Mouse (Mus musculus): ENCODE measurements around the gene Hoxa2. TPM values are rescaled to one million over a fixed set of nuclear protein-coding genes. Genes with fewer than 3 reads are reported as not detected.

Gene Hoxa2
- 0.98 and 1.2 TPM in 2 replicates for polyA plus RNA-seq (2016; fragmentation: Nextera tagmentation; extraction: Ambion mirVana)

- Histone ChIP-seq H3K27ac (ENCODE audit: poor library complexity, severe bottlenecking) (0 out of 2 replicates have a peak within 1 kb of the TSS, but pooled peaks have one; percentile 4), H3K9me3 (replicated peaks) (no peaks in the 10 kb centered on the region), H3K9ac (peak within 1 kb of the TSS; percentile 19; the same call in 1 of the 2 replicates), H3K27me3 (replicated peaks) (peaks cover 85% of the 10 kb centered on the region), H3K4me1 (replicated peaks) (peaks cover 13% of the 10 kb centered on the region), H3K4me2 (peak within 1 kb of the TSS; percentile 47), H3K36me3 (no peaks in the 10 kb centered on the region), H3K4me3 (peak within 1 kb of the TSS; percentile 26)
- ATAC-seq (ENCODE audit: insufficient number of reproducible peaks, low FRiP score) = no peak
- under 1% methylated on average over 25 of the region's 25 CpGs for WGBS
These were observed at the start of gene Hoxa2 for GRCm38 (mm10) chr6:52164626-52165440. Gene Hoxa2 (minus strand): TSS chr6:52164831.

- whole genome bisulfite sequencing = 10% methylated on average over 5 of the region's 5 CpGs
- Histone ChIP-seq H3K27me3 (replicated peaks) (peaks cover 96% of the 10 kb centered on the region), H3K36me3 (no peaks in the 10 kb centered on the region), H3K9ac (no peak overlapping the region), H3K4me1 (replicated peaks) (peaks cover 18% of the 10 kb centered on the region), H3K27ac (ENCODE audit: poor library complexity, severe bottlenecking) (no peak overlapping the region), H3K4me3 (no peak overlapping the region), H3K9me3 (replicated peaks) (no peaks in the 10 kb centered on the region), H3K4me2 (no peak overlapping the region)
- ATAC-seq (ENCODE audit: insufficient number of reproducible peaks, low FRiP score) = no peak
These were observed 49.6 kb upstream of the Hoxa2 start for GRCm38 (mm10) chr6:52214271-52214670.

GRCm38 (mm10) chr6:52213119-52213986, 48.7 kb upstream of the Hoxa2 start, which contains the start of the genes Hoxa3 and Gm28308:
Gene Hoxa3 (minus strand): TSS chr6:52213336.
Gene Gm28308 (minus strand): TSS chr6:52213339.
- H3K9ac ChIP-seq = no peak within 1 kb of the TSS
- peak within 1 kb of the TSS; percentile 51 for H3K4me2 ChIP-seq
- H3K27me3 ChIP-seq (replicated peaks) = peaks cover 96% of the 10 kb centered on the region
- H3K27ac ChIP-seq (ENCODE audit: poor library complexity, severe bottlenecking) = no peak within 1 kb of the TSS
- peak within 1 kb of the TSS; percentile 30 for H3K4me3 ChIP-seq
- WGBS = 2% methylated on average over 38 of the region's 38 CpGs
- no peaks in the 10 kb centered on the region for H3K36me3 ChIP-seq
- no peak for ATAC-seq (ENCODE audit: insufficient number of reproducible peaks, low FRiP score)
- peaks cover 24% of the 10 kb centered on the region for H3K4me1 ChIP-seq (replicated peaks)
- no peaks in the 10 kb centered on the region for H3K9me3 ChIP-seq (replicated peaks)

- no peak overlapping the region for H3K27ac ChIP-seq (ENCODE audit: poor library complexity, severe bottlenecking)
- peaks cover 96% of the 10 kb centered on the region for H3K27me3 ChIP-seq (replicated peaks)
- WGBS = 2% methylated on average over 22 of the region's 22 CpGs
- no peak overlapping the region for H3K9ac ChIP-seq
- H3K36me3 ChIP-seq = no peaks in the 10 kb centered on the region
- H3K9me3 ChIP-seq (replicated peaks) = no peaks in the 10 kb centered on the region
- no peak for ATAC-seq (ENCODE audit: insufficient number of reproducible peaks, low FRiP score)
- peaks cover 25% of the 10 kb centered on the region for H3K4me1 ChIP-seq (replicated peaks)
- H3K4me2 ChIP-seq = peak overlapping the region; percentile 51
- peak overlapping the region; percentile 30 for H3K4me3 ChIP-seq
These were observed 48.0 kb upstream of the Hoxa2 start for GRCm38 (mm10) chr6:52212556-52213118.

- peaks cover 96% of the 10 kb centered on the region for H3K27me3 ChIP-seq (replicated peaks)
- 4% methylated on average over 13 of the region's 13 CpGs for WGBS
- ATAC-seq (ENCODE audit: insufficient number of reproducible peaks, low FRiP score) = no peak
- H3K4me2 ChIP-seq = no peak overlapping the region
- no peak overlapping the region for H3K9ac ChIP-seq
- no peaks in the 10 kb centered on the region for H3K36me3 ChIP-seq
- no peaks in the 10 kb centered on the region for H3K9me3 ChIP-seq (replicated peaks)
- no peak overlapping the region for H3K4me3 ChIP-seq
- no peak overlapping the region for H3K27ac ChIP-seq (ENCODE audit: poor library complexity, severe bottlenecking)
- H3K4me1 ChIP-seq (replicated peaks) = peaks cover 19% of the 10 kb centered on the region
These were observed 47.3 kb upstream of the Hoxa2 start for GRCm38 (mm10) chr6:52211961-52212360.

GRCm38 (mm10) chr6:52211170-52211935, 46.7 kb upstream of the Hoxa2 start:
- ATAC-seq (ENCODE audit: insufficient number of reproducible peaks, low FRiP score) = peak; percentile 54
- WGBS = 2% methylated on average over 37 of the region's 37 CpGs
- H3K27ac ChIP-seq (ENCODE audit: poor library complexity, severe bottlenecking) = no peak overlapping the region

GRCm38 (mm10) chr6:52209685-52210046, 45.0 kb upstream of the Hoxa2 start:
- 8% methylated on average over 12 of the region's 12 CpGs for WGBS
- H3K27ac ChIP-seq (ENCODE audit: poor library complexity, severe bottlenecking) = no peak overlapping the region

More at GRCm38 (mm10) chr6:52211170-52211935, 46.7 kb upstream of the Hoxa2 start:
- Histone ChIP-seq H3K9me3 (replicated peaks) (no peaks in the 10 kb centered on the region), H3K4me1 (replicated peaks) (peaks cover 16% of the 10 kb centered on the region), H3K9ac (no peak overlapping the region), H3K4me3 (no peak overlapping the region), H3K36me3 (no peaks in the 10 kb centered on the region), H3K27me3 (replicated peaks) (peaks cover 96% of the 10 kb centered on the region), H3K4me2 (0 out of 2 replicates have a peak overlapping the region, but pooled peaks have one; percentile 11)

GRCm38 (mm10) chr6:52208868-52209684, 44.4 kb upstream of the Hoxa2 start:
- Histone ChIP-seq H3K36me3 (no peaks in the 10 kb centered on the region), H3K27ac (ENCODE audit: poor library complexity, severe bottlenecking) (no peak overlapping the region), H3K27me3 (replicated peaks) (peaks cover 96% of the 10 kb centered on the region), H3K4me2 (peak overlapping the region; percentile 49), H3K9me3 (replicated peaks) (no peaks in the 10 kb centered on the region), H3K4me3 (peak overlapping the region; percentile 25), H3K4me1 (replicated peaks) (peaks cover 22% of the 10 kb centered on the region), H3K9ac (no peak overlapping the region)
- 5% methylated on average over 18 of the region's 18 CpGs for WGBS
- ATAC-seq (ENCODE audit: insufficient number of reproducible peaks, low FRiP score) = no peak

More at GRCm38 (mm10) chr6:52209685-52210046, 45.0 kb upstream of the Hoxa2 start:
- Histone ChIP-seq H3K9ac (no peak overlapping the region), H3K27me3 (replicated peaks) (peaks cover 96% of the 10 kb centered on the region), H3K9me3 (replicated peaks) (no peaks in the 10 kb centered on the region), H3K4me1 (replicated peaks) (peaks cover 16% of the 10 kb centered on the region), H3K4me3 (no peak overlapping the region), H3K36me3 (no peaks in the 10 kb centered on the region), H3K4me2 (no peak overlapping the region)
- ATAC-seq (ENCODE audit: insufficient number of reproducible peaks, low FRiP score) = no peak

- H3K9me3 ChIP-seq (replicated peaks) = no peaks in the 10 kb centered on the region
- peak within 1 kb of the TSS; percentile 25 for H3K4me3 ChIP-seq
- H3K36me3 ChIP-seq = no peaks in the 10 kb centered on the region
- H3K4me2 ChIP-seq = peak within 1 kb of the TSS; percentile 49
- H3K4me1 ChIP-seq (replicated peaks) = peaks cover 30% of the 10 kb centered on the region
- no peak for ATAC-seq (ENCODE audit: insufficient number of reproducible peaks, low FRiP score)
- no peak within 1 kb of the TSS for H3K9ac ChIP-seq
- peaks cover 98% of the 10 kb centered on the region for H3K27me3 ChIP-seq (replicated peaks)
- H3K27ac ChIP-seq (ENCODE audit: poor library complexity, severe bottlenecking) = no peak within 1 kb of the TSS
- WGBS = 1% methylated on average over 47 of the region's 47 CpGs
These were observed 43.6 kb upstream of the Hoxa2 start, which contains the start of gene Hoxa6 for GRCm38 (mm10) chr6:52208072-52208867. Gene Hoxa6 (minus strand): TSS chr6:52208722.

Measured in heart, embryonic 12.5 days (tissue).